Mouse (Mus musculus) bone marrow macrophage, adult 2 months (primary cell): ENCODE data around the gene Slc38a10.
A peak's percentile ranks its signal among the peaks of the same experiment; 100 is the strongest.

Source experiments
- CTCF ChIP-seq: IDR thresholded peaks from 2 replicates; pipeline ENCODE4 v1.5.1; 2012; ENCODE audit warnings: low read depth, mild to moderate bottlenecking, low read length, moderate library complexity
- POLR2A ChIP-seq: IDR thresholded peaks from 2 replicates; pipeline ENCODE4 v1.6.1; 2012; ENCODE audit warnings: mild to moderate bottlenecking, low read depth, low read length, borderline replicate concordance

- peak; percentile 96 for TF ChIP-seq CTCF
- no peak for TF ChIP-seq POLR2A
Observed at GRCm38 (mm10) chr11:120111033-120111432, 40.1 kb downstream of the Slc38a10 start.
